Mouse (Mus musculus): ENCODE results near the gene Lxn. TPM values are rescaled to one million over a fixed set of nuclear protein-coding genes. Genes with fewer than 3 reads are reported as not detected.

Gene Lxn
- polyA plus RNA-seq, 1 experiment from 2014 or later = 88.8 TPM

GRCm38 (mm10) chr3:67496310-67496709 is 32.6 kb upstream of the Lxn start:
- Histone ChIP-seq H3K36me3 (ENCODE audit: control insufficient read depth, insufficient read depth, low read length) (no peaks in the 10 kb centered on the region), H3K27ac (ENCODE audit: low read depth, low read length) (no peak overlapping the region), H3K9me3 (ENCODE audit: control insufficient read depth, low read length) (no peaks in the 10 kb centered on the region), H3K27me3 (ENCODE audit: control insufficient read depth, insufficient read depth, low read length) (no peaks in the 10 kb centered on the region), H3K4me2 (replicated peaks; ENCODE audit: low read depth, low read length) (no peak overlapping the region), H3K9ac (ENCODE audit: low read depth, low read length) (no peak overlapping the region), H3K4me1 (replicated peaks; ENCODE audit: control insufficient read depth, insufficient read depth, low read length) (no peaks in the 10 kb centered on the region), H3K4me3 (ENCODE audit: low read depth, low read length) (no peak overlapping the region)
- ATAC-seq (ENCODE audit: low FRiP score) = no peak
- 87% methylated on average over 10 of the region's 10 CpGs for WGBS
- no peak for DNase-seq (ENCODE audit: low spot score)

GRCm38 (mm10) chr3:67493132-67493531 is 29.4 kb upstream of the Lxn start:
- no peak for ATAC-seq (ENCODE audit: low FRiP score)
- H3K9ac ChIP-seq (ENCODE audit: low read depth, low read length) = no peak overlapping the region
- no peak overlapping the region for H3K4me2 ChIP-seq (replicated peaks; ENCODE audit: low read depth, low read length)
- no peaks in the 10 kb centered on the region for H3K9me3 ChIP-seq (ENCODE audit: control insufficient read depth, low read length)
- 83% methylated on average over 8 of the region's 8 CpGs for WGBS
- no peak overlapping the region for H3K27ac ChIP-seq (ENCODE audit: low read depth, low read length)
- no peaks in the 10 kb centered on the region for H3K4me1 ChIP-seq (replicated peaks; ENCODE audit: control insufficient read depth, insufficient read depth, low read length)
- no peak for DNase-seq (ENCODE audit: low spot score)
- no peaks in the 10 kb centered on the region for H3K36me3 ChIP-seq (ENCODE audit: control insufficient read depth, insufficient read depth, low read length)
- H3K4me3 ChIP-seq (ENCODE audit: low read depth, low read length) = no peak overlapping the region
- H3K27me3 ChIP-seq (ENCODE audit: control insufficient read depth, insufficient read depth, low read length) = no peaks in the 10 kb centered on the region

- H3K9ac ChIP-seq (ENCODE audit: low read depth, low read length) = no peak overlapping the region
- H3K27ac ChIP-seq (ENCODE audit: low read depth, low read length) = no peak overlapping the region
- ATAC-seq (ENCODE audit: low FRiP score) = no peak
- no peaks in the 10 kb centered on the region for H3K4me1 ChIP-seq (replicated peaks; ENCODE audit: control insufficient read depth, insufficient read depth, low read length)
- 83% methylated on average over 8 of the region's 8 CpGs for whole genome bisulfite sequencing
- no peaks in the 10 kb centered on the region for H3K9me3 ChIP-seq (ENCODE audit: control insufficient read depth, low read length)
- no peak for DNase-seq (ENCODE audit: low spot score)
- H3K36me3 ChIP-seq (ENCODE audit: control insufficient read depth, insufficient read depth, low read length) = no peaks in the 10 kb centered on the region
- H3K4me2 ChIP-seq (replicated peaks; ENCODE audit: low read depth, low read length) = no peak overlapping the region
- no peak overlapping the region for H3K4me3 ChIP-seq (ENCODE audit: low read depth, low read length)
- no peaks in the 10 kb centered on the region for H3K27me3 ChIP-seq (ENCODE audit: control insufficient read depth, insufficient read depth, low read length)
Measured at GRCm38 (mm10) chr3:67492086-67492869, 28.6 kb upstream of the Lxn start.

GRCm38 (mm10) chr3:67490156-67490555 is 26.4 kb upstream of the Lxn start:
- Histone ChIP-seq H3K4me1 (replicated peaks; ENCODE audit: control insufficient read depth, insufficient read depth, low read length) (no peaks in the 10 kb centered on the region), H3K36me3 (ENCODE audit: control insufficient read depth, insufficient read depth, low read length) (no peaks in the 10 kb centered on the region), H3K9ac (ENCODE audit: low read depth, low read length) (no peak overlapping the region), H3K27me3 (ENCODE audit: control insufficient read depth, insufficient read depth, low read length) (no peaks in the 10 kb centered on the region), H3K4me2 (replicated peaks; ENCODE audit: low read depth, low read length) (no peak overlapping the region), H3K9me3 (ENCODE audit: control insufficient read depth, low read length) (no peaks in the 10 kb centered on the region), H3K27ac (ENCODE audit: low read depth, low read length) (no peak overlapping the region), H3K4me3 (ENCODE audit: low read depth, low read length) (no peak overlapping the region)
- ATAC-seq (ENCODE audit: low FRiP score) = no peak; the same call in 1 of the 2 replicates
- 63% methylated on average over 4 of the region's 4 CpGs for WGBS
- no peak for DNase-seq (ENCODE audit: low spot score)

GRCm38 (mm10) chr3:67485233-67485632 is 21.5 kb upstream of the Lxn start:
- no peak overlapping the region for H3K27ac ChIP-seq (ENCODE audit: low read depth, low read length)
- ATAC-seq (ENCODE audit: low FRiP score) = no peak

GRCm38 (mm10) chr3:67482400-67482799 is 18.7 kb upstream of the Lxn start:
- Histone ChIP-seq H3K27me3 (ENCODE audit: control insufficient read depth, insufficient read depth, low read length) (no peaks in the 10 kb centered on the region), H3K27ac (ENCODE audit: low read depth, low read length) (no peak overlapping the region), H3K4me3 (ENCODE audit: low read depth, low read length) (no peak overlapping the region), H3K4me1 (replicated peaks; ENCODE audit: control insufficient read depth, insufficient read depth, low read length) (no peaks in the 10 kb centered on the region), H3K36me3 (ENCODE audit: control insufficient read depth, insufficient read depth, low read length) (no peaks in the 10 kb centered on the region), H3K9ac (ENCODE audit: low read depth, low read length) (no peak overlapping the region), H3K9me3 (ENCODE audit: control insufficient read depth, low read length) (no peaks in the 10 kb centered on the region), H3K4me2 (replicated peaks; ENCODE audit: low read depth, low read length) (no peak overlapping the region)
- no peak for ATAC-seq (ENCODE audit: low FRiP score)
- no peak for DNase-seq (ENCODE audit: low spot score)
- whole genome bisulfite sequencing = 93% methylated on average over 10 of the region's 10 CpGs

More at GRCm38 (mm10) chr3:67485233-67485632, 21.5 kb upstream of the Lxn start:
- Histone ChIP-seq H3K36me3 (ENCODE audit: control insufficient read depth, insufficient read depth, low read length) (no peaks in the 10 kb centered on the region), H3K4me1 (replicated peaks; ENCODE audit: control insufficient read depth, insufficient read depth, low read length) (no peaks in the 10 kb centered on the region), H3K9ac (ENCODE audit: low read depth, low read length) (no peak overlapping the region), H3K4me2 (replicated peaks; ENCODE audit: low read depth, low read length) (no peak overlapping the region), H3K27me3 (ENCODE audit: control insufficient read depth, insufficient read depth, low read length) (no peaks in the 10 kb centered on the region), H3K9me3 (ENCODE audit: control insufficient read depth, low read length) (no peaks in the 10 kb centered on the region), H3K4me3 (ENCODE audit: low read depth, low read length) (no peak overlapping the region)
- WGBS = 83% methylated on average over 2 of the region's 2 CpGs
- no peak for DNase-seq (ENCODE audit: low spot score)

GRCm38 (mm10) chr3:67479806-67480205 is 16.1 kb upstream of the Lxn start:
- no peaks in the 10 kb centered on the region for H3K4me1 ChIP-seq (replicated peaks; ENCODE audit: control insufficient read depth, insufficient read depth, low read length)
- WGBS = 94% methylated on average over 11 of the region's 11 CpGs
- no peaks in the 10 kb centered on the region for H3K27me3 ChIP-seq (ENCODE audit: control insufficient read depth, insufficient read depth, low read length)
- H3K9me3 ChIP-seq (ENCODE audit: control insufficient read depth, low read length) = no peaks in the 10 kb centered on the region
- ATAC-seq (ENCODE audit: low FRiP score) (no peak), DNase-seq (ENCODE audit: low spot score) (no peak)
- H3K4me3 ChIP-seq (ENCODE audit: low read depth, low read length) = no peak overlapping the region
- H3K36me3 ChIP-seq (ENCODE audit: control insufficient read depth, insufficient read depth, low read length) = peaks cover 4% of the 10 kb centered on the region; the same call in 1 of the 2 replicates
- no peak overlapping the region for H3K27ac ChIP-seq (ENCODE audit: low read depth, low read length)
- no peak overlapping the region for H3K9ac ChIP-seq (ENCODE audit: low read depth, low read length)
- no peak overlapping the region for H3K4me2 ChIP-seq (replicated peaks; ENCODE audit: low read depth, low read length)

- WGBS = 93% methylated on average over 6 of the region's 6 CpGs
- Histone ChIP-seq H3K27me3 (ENCODE audit: control insufficient read depth, insufficient read depth, low read length) (no peaks in the 10 kb centered on the region), H3K27ac (ENCODE audit: low read depth, low read length) (no peak overlapping the region), H3K4me1 (replicated peaks; ENCODE audit: control insufficient read depth, insufficient read depth, low read length) (no peaks in the 10 kb centered on the region), H3K9ac (ENCODE audit: low read depth, low read length) (no peak overlapping the region), H3K4me2 (replicated peaks; ENCODE audit: low read depth, low read length) (no peak overlapping the region), H3K36me3 (ENCODE audit: control insufficient read depth, insufficient read depth, low read length) (peaks cover 6% of the 10 kb centered on the region), H3K9me3 (ENCODE audit: control insufficient read depth, low read length) (no peaks in the 10 kb centered on the region), H3K4me3 (ENCODE audit: low read depth, low read length) (no peak overlapping the region)
- DNase-seq (ENCODE audit: low spot score) (no peak), ATAC-seq (ENCODE audit: low FRiP score) (no peak)
Measured at GRCm38 (mm10) chr3:67473438-67473837, 9.7 kb upstream of the Lxn start.

GRCm38 (mm10) chr3:67471408-67472127 is 7.8 kb upstream of the Lxn start:
- no peak overlapping the region for H3K9ac ChIP-seq (ENCODE audit: low read depth, low read length)
- WGBS = 90% methylated on average over 4 of the region's 4 CpGs
- H3K36me3 ChIP-seq (ENCODE audit: control insufficient read depth, insufficient read depth, low read length) = peaks cover 6% of the 10 kb centered on the region
- ATAC-seq (ENCODE audit: low FRiP score) (no peak), DNase-seq (ENCODE audit: low spot score) (no peak)
- no peak overlapping the region for H3K27ac ChIP-seq (ENCODE audit: low read depth, low read length)
- H3K9me3 ChIP-seq (ENCODE audit: control insufficient read depth, low read length) = no peaks in the 10 kb centered on the region
- H3K27me3 ChIP-seq (ENCODE audit: control insufficient read depth, insufficient read depth, low read length) = no peaks in the 10 kb centered on the region
- no peak overlapping the region for H3K4me2 ChIP-seq (replicated peaks; ENCODE audit: low read depth, low read length)
- H3K4me3 ChIP-seq (ENCODE audit: low read depth, low read length) = no peak overlapping the region
- H3K4me1 ChIP-seq (replicated peaks; ENCODE audit: control insufficient read depth, insufficient read depth, low read length) = no peaks in the 10 kb centered on the region

Measured in hindbrain, embryonic 11.5 days (tissue).